Mouse (Mus musculus): ENCODE measurements around the gene Grb7. TPM values are rescaled to one million over a fixed set of nuclear protein-coding genes. Genes with fewer than 3 reads are reported as not detected.

The Grb7 gene
- polyA plus RNA-seq, 1 experiment from 2014 or later, result 87.1 TPM

Other genes starting within 250 kb of the Grb7 start
- gene Cdk12, start 243.3 kb upstream of the Grb7 start, polyA plus RNA-seq (2015; fragmentation: Nextera tagmentation; extraction: Ambion mirVana), result 6.2 and 6.5 TPM in 2 replicates
- gene Neurod2, start 116.7 kb upstream of the Grb7 start, polyA plus RNA-seq (2015; fragmentation: Nextera tagmentation; extraction: Ambion mirVana), result 0.05 TPM in 1 of 2 replicates, not detected in the other
- 91.7 and 92.3 TPM in 2 replicates for gene Ppp1r1b, start 98.0 kb upstream of the Grb7 start, polyA plus RNA-seq (2015; fragmentation: Nextera tagmentation; extraction: Ambion mirVana)
- 44.8 and 44.9 TPM in 2 replicates for gene Stard3, start 88.0 kb upstream of the Grb7 start, polyA plus RNA-seq (2015; fragmentation: Nextera tagmentation; extraction: Ambion mirVana)
- gene Tcap, start 62.6 kb upstream of the Grb7 start, polyA plus RNA-seq (2015; fragmentation: Nextera tagmentation; extraction: Ambion mirVana), result 0.28 TPM in 1 of 2 replicates, not detected in the other
- 0.16 TPM in 1 of 2 replicates, not detected in the other for gene Pnmt, start 59.9 kb upstream of the Grb7 start, polyA plus RNA-seq (2015; fragmentation: Nextera tagmentation; extraction: Ambion mirVana)
- 19.5 and 20.4 TPM in 2 replicates for gene Pgap3, start 45.9 kb upstream of the Grb7 start, polyA plus RNA-seq (2015; fragmentation: Nextera tagmentation; extraction: Ambion mirVana)
- 33.8 and 37.5 TPM in 2 replicates for gene Erbb2, start 33.9 kb upstream of the Grb7 start, polyA plus RNA-seq (2015; fragmentation: Nextera tagmentation; extraction: Ambion mirVana)
- gene Mien1, start 7.4 kb upstream of the Grb7 start, polyA plus RNA-seq (2015; fragmentation: Nextera tagmentation; extraction: Ambion mirVana), result 279 and 304 TPM in 2 replicates
- 0.23 and 0.24 TPM in 2 replicates for gene Ikzf3, start 99.6 kb downstream of the Grb7 start, polyA plus RNA-seq (2015; fragmentation: Nextera tagmentation; extraction: Ambion mirVana)
- 0.92 and 1.0 TPM in 2 replicates for gene Zpbp2, start 104.7 kb downstream of the Grb7 start, polyA plus RNA-seq (2015; fragmentation: Nextera tagmentation; extraction: Ambion mirVana)
- 62.9 and 65.2 TPM in 2 replicates for gene Ormdl3, start 141.0 kb downstream of the Grb7 start, polyA plus RNA-seq (2015; fragmentation: Nextera tagmentation; extraction: Ambion mirVana)
- not detected in 2 replicates for gene Lrrc3c, start 151.9 kb downstream of the Grb7 start, polyA plus RNA-seq (2015; fragmentation: Nextera tagmentation; extraction: Ambion mirVana)
- 0.33 and 0.57 TPM in 2 replicates for gene Gm12355, start 179.3 kb downstream of the Grb7 start, polyA plus RNA-seq (2015; fragmentation: Nextera tagmentation; extraction: Ambion mirVana)
- not detected in 2 replicates for gene Gsdma3, start 180.0 kb downstream of the Grb7 start, polyA plus RNA-seq (2015; fragmentation: Nextera tagmentation; extraction: Ambion mirVana)
- 0.58 and 0.93 TPM in 2 replicates for gene Gsdma2, start 200.4 kb downstream of the Grb7 start, polyA plus RNA-seq (2015; fragmentation: Nextera tagmentation; extraction: Ambion mirVana)
- gene Gsdma, start 218.0 kb downstream of the Grb7 start, polyA plus RNA-seq (2015; fragmentation: Nextera tagmentation; extraction: Ambion mirVana), result 0.06 TPM in 1 of 2 replicates, not detected in the other
- 169 and 181 TPM in 2 replicates for gene Psmd3, start 236.2 kb downstream of the Grb7 start, polyA plus RNA-seq (2015; fragmentation: Nextera tagmentation; extraction: Ambion mirVana)